Mouse (Mus musculus) ovary, adult 10 weeks (tissue): Measurements from ENCODE around the gene Magix. TPM values are rescaled to one million over a fixed set of nuclear protein-coding genes. Genes with fewer than 3 reads are reported as not detected.

ENCODE experiments used
- polyA plus RNA-seq: library from polyadenylated mRNA; stranded (reverse); fragments of 350-450 nt; fragmentation: Illumina TruSeq; extraction: RNeasy Lipid Tissue Mini Kit (QIAGEN cat#74804); gene quantifications from one replicate; pipeline ENCODE4 v1.2.3, GENCODE M21; 2014

Magix gene
- polyA plus RNA-seq, result 0.43 TPM

GRCm38 (mm10) chrX:7680864-7681263, at the start of gene Magix:
Gene Magix (minus strand): TSS chrX:7681251.

GRCm38 (mm10) chrX:7728215-7728921, 47.3 kb upstream of the Magix start, which contains the start of gene Praf2:
Gene Praf2 (plus strand): TSS chrX:7728439.

GRCm38 (mm10) chrX:7721514-7722281, 40.6 kb upstream of the Magix start, which contains the start of gene Gm45208:
Gene Gm45208 (plus strand): TSS chrX:7722245.

GRCm38 (mm10) chrX:7714135-7714899, 33.3 kb upstream of the Magix start, which contains the start of gene Wdr45:
Gene Wdr45 (plus strand): TSS chrX:7714333.

GRCm38 (mm10) chrX:7696954-7697381, 15.9 kb upstream of the Magix start, which contains the start of gene Gpkow:
Gene Gpkow (plus strand): TSS chrX:7697131.

GRCm38 (mm10) chrX:7670921-7671623, 10.0 kb downstream of the Magix start, which contains the start of gene Plp2:
Gene Plp2 (minus strand): TSS chrX:7671390.

GRCm38 (mm10) chrX:7657221-7657639, 23.8 kb downstream of the Magix start, which contains the start of gene Prickle3:
Gene Prickle3 (plus strand): TSS chrX:7657260.

GRCm38 (mm10) chrX:7638401-7639091, 42.5 kb downstream of the Magix start, which contains the start of gene Syp:
Gene Syp (plus strand): TSS chrX:7638471.

Other genes with a start within 250 kb of the Magix start
- gene Foxp3, start 107.6 kb downstream of the Magix start, polyA plus RNA-seq, result not detected
- 0.94 TPM for gene Ppp1r3f, start 107.0 kb downstream of the Magix start, polyA plus RNA-seq
- gene Ccdc22, start 75.7 kb downstream of the Magix start, polyA plus RNA-seq, result 1.4 TPM
- gene Cacna1f, start 74.2 kb downstream of the Magix start, polyA plus RNA-seq, result not detected
- gene Syp, start 42.8 kb downstream of the Magix start, polyA plus RNA-seq, result 1.1 TPM
- gene Prickle3, start 24.0 kb downstream of the Magix start, polyA plus RNA-seq, result 5.1 TPM
- 62.5 TPM for gene Plp2, start 9.9 kb downstream of the Magix start, polyA plus RNA-seq
- 77.7 TPM for gene Gpkow, start 15.9 kb upstream of the Magix start, polyA plus RNA-seq
- 4.6 TPM for gene Wdr45, start 33.1 kb upstream of the Magix start, polyA plus RNA-seq
- not detected for gene Gm45208, start 41.0 kb upstream of the Magix start, polyA plus RNA-seq
- gene Praf2, start 47.2 kb upstream of the Magix start, polyA plus RNA-seq, result 17.5 TPM
- 1.6 TPM for gene Ccdc120, start 69.7 kb upstream of the Magix start, polyA plus RNA-seq
- gene Tfe3, start 81.3 kb upstream of the Magix start, polyA plus RNA-seq, result 9.8 TPM
- 12.8 TPM for gene Gripap1, start 108.5 kb upstream of the Magix start, polyA plus RNA-seq
- gene Kcnd1, start 141.0 kb upstream of the Magix start, polyA plus RNA-seq, result 0.74 TPM
- gene Otud5, start 160.1 kb upstream of the Magix start, polyA plus RNA-seq, result 41.7 TPM
- 5.0 TPM for gene Pim2, start 197.0 kb upstream of the Magix start, polyA plus RNA-seq
- 3.1 TPM for gene Slc35a2, start 202.8 kb upstream of the Magix start, polyA plus RNA-seq
- 18.8 TPM for gene Pqbp1, start 218.0 kb upstream of the Magix start, polyA plus RNA-seq
- gene Timm17b, start 218.1 kb upstream of the Magix start, polyA plus RNA-seq, result 3.8 TPM
- gene Gm10491, start 226.6 kb upstream of the Magix start, polyA plus RNA-seq, result not detected
- not detected for gene Gm10490, start 228.3 kb upstream of the Magix start, polyA plus RNA-seq
- not detected for gene Pcsk1n, start 238.6 kb upstream of the Magix start, polyA plus RNA-seq
- gene Eras, start 247.4 kb upstream of the Magix start, polyA plus RNA-seq, result not detected